Mouse (Mus musculus): Measurements from ENCODE around the gene Erich4. TPM values are rescaled to one million over a fixed set of nuclear protein-coding genes. Genes with fewer than 3 reads are reported as not detected.

Gene Erich4
- total RNA-seq, 1 experiment from 2014 or later: not detected

GRCm38 (mm10) chr7:25626509-25627430, 11.1 kb upstream of the Erich4 start, which contains the start of gene B3gnt8:
Gene B3gnt8, plus strand, starts transcription at chr7:25626654.
- no peak; a peak in 1 of 4 replicates for ATAC-seq (replicated peaks in 1 of 2; ENCODE audit: insufficient read depth in 1 of 2, low FRiP score in 2 of 2, low TSS enrichment in 1 of 2, low read depth in 1 of 2, poor library complexity in 2 of 2, severe bottlenecking in 2 of 2)

- peak in 1 of 2 experiments; percentile 35; a peak in 1 of 4 replicates for ATAC-seq (replicated peaks in 1 of 2; ENCODE audit: insufficient read depth in 1 of 2, low FRiP score in 2 of 2, low TSS enrichment in 1 of 2, low read depth in 1 of 2, poor library complexity in 2 of 2, severe bottlenecking in 2 of 2)
Observed at GRCm38 (mm10) chr7:25625594-25626250, 10.0 kb upstream of the Erich4 start.

DNA sequence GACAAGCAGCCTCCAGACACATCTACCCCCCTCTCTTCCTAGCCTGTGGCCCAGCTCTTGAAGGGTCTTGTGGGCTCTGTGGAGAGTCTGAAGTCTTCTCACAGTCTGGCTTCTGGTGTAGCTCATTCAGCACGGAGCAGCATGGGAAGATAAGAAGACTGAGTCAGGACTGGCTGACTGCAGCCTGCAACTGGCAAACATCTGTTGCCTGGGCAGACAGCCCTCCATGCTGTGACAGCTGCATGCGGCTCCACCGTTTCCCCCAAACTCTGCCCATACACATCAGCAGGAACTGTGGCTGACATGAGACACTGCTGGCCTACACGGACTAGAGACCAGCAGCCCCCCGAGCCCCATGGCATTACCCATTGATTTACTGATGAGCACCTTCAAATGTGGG, 9.2 kb upstream of the Erich4 start:
- ATAC-seq (replicated peaks in 1 of 2; ENCODE audit: insufficient read depth in 1 of 2, low FRiP score in 2 of 2, low TSS enrichment in 1 of 2, low read depth in 1 of 2, poor library complexity in 2 of 2, severe bottlenecking in 2 of 2): no peak

GRCm38 (mm10) chr7:25623857-25624370, 8.2 kb upstream of the Erich4 start:
- no peak for ATAC-seq (replicated peaks in 1 of 2; ENCODE audit: insufficient read depth in 1 of 2, low FRiP score in 2 of 2, low TSS enrichment in 1 of 2, low read depth in 1 of 2, poor library complexity in 2 of 2, severe bottlenecking in 2 of 2)

- ATAC-seq (replicated peaks in 1 of 2; ENCODE audit: insufficient read depth in 1 of 2, low FRiP score in 2 of 2, low TSS enrichment in 1 of 2, low read depth in 1 of 2, poor library complexity in 2 of 2, severe bottlenecking in 2 of 2): no peak
Observed at GRCm38 (mm10) chr7:25620751-25621150, 5.1 kb upstream of the Erich4 start.

- ATAC-seq (replicated peaks in 1 of 2; ENCODE audit: insufficient read depth in 1 of 2, low FRiP score in 2 of 2, low TSS enrichment in 1 of 2, low read depth in 1 of 2, poor library complexity in 2 of 2, severe bottlenecking in 2 of 2): no peak
Observed at GRCm38 (mm10) chr7:25620101-25620500, 4.4 kb upstream of the Erich4 start.

DNA sequence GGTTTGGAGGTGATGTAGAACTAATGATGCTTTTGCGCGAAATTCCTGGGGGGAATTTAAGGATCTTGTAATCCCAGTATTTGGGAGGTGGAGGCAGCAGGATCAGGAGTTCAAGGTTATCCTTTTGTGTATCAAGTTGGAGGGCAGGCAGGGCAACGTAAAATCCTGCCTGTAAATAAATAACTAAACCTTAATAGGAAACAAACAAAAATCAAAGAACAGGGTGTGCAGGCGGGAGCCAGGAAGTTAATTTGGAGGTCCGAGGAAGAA, 4.0 kb upstream of the Erich4 start:
- ATAC-seq (replicated peaks in 1 of 2; ENCODE audit: insufficient read depth in 1 of 2, low FRiP score in 2 of 2, low TSS enrichment in 1 of 2, low read depth in 1 of 2, poor library complexity in 2 of 2, severe bottlenecking in 2 of 2): no peak

- peak; percentile 96 to 97 for ATAC-seq (replicated peaks in 1 of 2; ENCODE audit: insufficient read depth in 1 of 2, low FRiP score in 2 of 2, low TSS enrichment in 1 of 2, low read depth in 1 of 2, poor library complexity in 2 of 2, severe bottlenecking in 2 of 2)
Observed at GRCm38 (mm10) chr7:25618865-25619721, 3.4 kb upstream of the Erich4 start, which contains the start of gene Dmac2. Gene Dmac2, plus strand, starts transcription at chr7:25619414.

DNA sequence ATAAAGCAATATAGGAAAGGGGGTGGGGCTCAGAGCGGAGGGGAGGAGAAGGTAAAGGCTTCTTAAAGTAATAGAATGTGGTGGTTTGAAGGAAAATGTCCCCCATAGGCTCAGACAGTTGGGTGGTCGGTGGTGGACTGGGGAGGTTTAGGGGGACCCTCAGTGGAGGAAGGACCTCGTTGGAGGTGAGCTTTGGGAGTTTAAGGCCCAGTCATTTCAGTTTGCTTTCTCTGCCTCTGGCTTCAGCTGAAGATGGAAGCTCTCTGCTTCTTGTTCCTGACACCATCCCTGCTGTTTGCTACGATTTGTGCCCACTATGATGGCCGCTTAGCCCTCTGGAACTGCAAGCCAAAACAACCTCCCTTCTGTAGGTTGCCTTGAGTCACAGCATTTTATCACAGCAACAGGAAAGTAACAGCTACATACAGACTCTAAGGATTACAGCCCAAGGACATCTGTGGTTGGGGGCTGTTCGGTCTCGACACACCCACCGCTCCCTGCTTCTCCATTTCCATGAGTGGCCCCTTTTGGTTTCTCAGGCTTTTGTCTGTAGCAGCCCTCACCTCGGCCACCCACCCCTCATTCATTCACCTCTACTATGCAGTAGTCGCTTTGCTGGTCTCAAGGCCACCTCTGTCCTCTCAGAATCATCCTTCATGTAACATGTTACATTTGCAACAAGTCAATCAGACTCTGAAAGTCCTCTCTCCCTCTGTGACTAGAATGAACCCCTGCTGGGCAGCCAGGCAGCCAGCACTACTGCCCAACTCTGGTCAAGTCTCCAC, 1.9 kb upstream of the Erich4 start:
- no peak for ATAC-seq (replicated peaks in 1 of 2; ENCODE audit: insufficient read depth in 1 of 2, low FRiP score in 2 of 2, low TSS enrichment in 1 of 2, low read depth in 1 of 2, poor library complexity in 2 of 2, severe bottlenecking in 2 of 2)

DNA sequence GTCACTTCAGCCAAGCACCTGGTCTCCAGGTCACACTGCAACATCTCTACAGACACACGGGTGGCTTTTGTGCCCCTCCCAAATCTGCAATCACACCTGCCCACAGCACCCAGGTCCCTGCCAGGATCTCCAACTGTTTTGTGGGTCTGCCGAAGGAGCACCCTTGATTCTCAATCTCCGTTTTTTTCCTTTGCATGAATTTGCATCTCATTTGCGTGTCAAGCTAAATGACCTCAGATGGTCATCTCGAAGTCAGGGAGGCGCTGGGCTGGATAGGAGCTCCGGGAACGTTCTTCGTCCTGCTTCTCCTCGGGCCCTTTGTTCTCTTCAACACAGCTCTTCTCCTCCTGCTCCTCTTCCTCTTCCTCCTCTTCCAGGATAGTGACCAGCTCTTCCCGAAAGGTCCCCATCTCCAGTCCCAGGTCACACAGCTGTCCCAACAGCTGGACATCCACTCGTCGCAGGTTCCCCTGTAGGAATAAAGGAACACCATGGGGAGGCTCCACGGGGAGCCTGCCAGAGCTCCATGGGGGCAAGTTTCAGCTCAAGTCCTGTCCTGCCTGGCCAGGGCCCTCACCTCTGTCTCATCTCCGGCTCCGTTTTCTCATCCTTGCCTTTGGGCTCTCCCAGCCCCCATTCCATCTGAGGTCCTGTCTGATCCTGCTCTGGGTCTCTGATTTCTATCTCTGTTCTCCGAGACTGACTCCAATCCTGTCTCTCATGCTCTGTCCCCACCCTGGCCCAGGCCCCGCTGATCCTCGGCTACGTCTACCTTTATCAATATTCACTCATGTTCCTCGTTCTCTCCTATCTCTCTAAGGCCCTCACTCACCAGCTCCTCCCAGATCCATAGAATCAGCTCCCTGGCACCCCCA, 624 bp downstream of the Erich4 start:
- no peak for ATAC-seq (replicated peaks in 1 of 2; ENCODE audit: insufficient read depth in 1 of 2, low FRiP score in 2 of 2, low TSS enrichment in 1 of 2, low read depth in 1 of 2, poor library complexity in 2 of 2, severe bottlenecking in 2 of 2)

DNA sequence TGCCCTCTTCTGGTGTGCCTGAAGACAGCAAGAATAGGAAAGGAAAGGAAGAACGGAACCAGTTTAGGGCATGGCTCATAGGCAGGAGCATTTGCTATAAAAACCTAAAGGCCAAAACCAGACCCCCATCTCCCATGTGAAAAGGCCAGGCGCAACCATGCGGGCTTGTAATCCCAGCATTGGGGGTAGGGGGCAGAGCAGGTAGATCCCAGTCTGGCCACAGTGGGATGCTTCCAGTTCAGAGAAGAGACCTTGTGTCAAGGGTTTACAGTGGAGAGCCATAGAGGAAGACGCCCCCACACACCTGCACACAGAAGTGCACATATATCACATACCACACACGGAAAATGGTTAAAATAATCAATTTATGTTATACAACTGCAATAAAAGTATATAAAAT, 1.6 kb downstream of the Erich4 start:
- no peak for ATAC-seq (replicated peaks in 1 of 2; ENCODE audit: insufficient read depth in 1 of 2, low FRiP score in 2 of 2, low TSS enrichment in 1 of 2, low read depth in 1 of 2, poor library complexity in 2 of 2, severe bottlenecking in 2 of 2)

- no peak for ATAC-seq (replicated peaks in 1 of 2; ENCODE audit: insufficient read depth in 1 of 2, low FRiP score in 2 of 2, low TSS enrichment in 1 of 2, low read depth in 1 of 2, poor library complexity in 2 of 2, severe bottlenecking in 2 of 2)
Observed at GRCm38 (mm10) chr7:25611501-25611900, 4.2 kb downstream of the Erich4 start.

DNA sequence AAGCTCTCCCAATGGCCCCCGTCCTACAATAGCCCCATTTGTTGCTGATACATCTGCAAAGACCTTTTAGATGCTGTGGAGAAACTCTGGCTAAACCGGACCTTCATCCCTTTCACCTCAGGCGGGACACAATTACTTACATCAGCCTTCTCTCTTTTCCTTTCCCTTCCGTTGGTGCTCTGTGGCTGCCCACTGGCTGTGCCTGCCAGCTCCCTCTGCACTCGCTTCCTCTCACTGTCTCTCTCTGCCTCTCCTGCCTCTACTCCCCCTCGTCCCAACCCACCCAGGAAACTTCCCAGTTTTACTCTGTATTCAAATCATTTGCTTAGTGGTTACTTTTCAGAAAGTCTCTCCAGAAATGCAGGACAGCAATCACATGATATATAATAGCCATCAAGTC, 5.6 kb downstream of the Erich4 start:
- ATAC-seq (replicated peaks in 1 of 2; ENCODE audit: insufficient read depth in 1 of 2, low FRiP score in 2 of 2, low TSS enrichment in 1 of 2, low read depth in 1 of 2, poor library complexity in 2 of 2, severe bottlenecking in 2 of 2): no peak

DNA sequence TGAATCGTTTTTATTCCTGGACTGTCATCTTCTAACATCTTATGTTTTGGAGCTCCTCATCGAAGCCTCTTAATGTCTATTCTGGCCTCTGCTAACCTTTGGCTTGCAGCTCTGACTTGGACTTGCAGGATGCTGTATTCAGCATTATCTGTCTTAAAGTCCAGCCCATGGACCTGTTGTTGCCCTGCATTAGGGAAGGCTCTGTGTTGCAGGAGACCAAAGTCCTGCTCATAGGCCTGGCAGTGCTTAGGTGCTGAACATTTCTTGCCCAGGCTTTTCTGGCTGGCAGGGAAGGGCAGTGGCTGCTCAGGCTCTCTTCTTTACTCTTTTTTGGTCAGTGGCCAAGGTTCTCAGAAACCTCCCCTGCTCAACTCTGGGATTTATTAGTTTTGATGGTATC, 8.5 kb downstream of the Erich4 start:
- ATAC-seq (replicated peaks in 1 of 2; ENCODE audit: insufficient read depth in 1 of 2, low FRiP score in 2 of 2, low TSS enrichment in 1 of 2, low read depth in 1 of 2, poor library complexity in 2 of 2, severe bottlenecking in 2 of 2): no peak

DNA sequence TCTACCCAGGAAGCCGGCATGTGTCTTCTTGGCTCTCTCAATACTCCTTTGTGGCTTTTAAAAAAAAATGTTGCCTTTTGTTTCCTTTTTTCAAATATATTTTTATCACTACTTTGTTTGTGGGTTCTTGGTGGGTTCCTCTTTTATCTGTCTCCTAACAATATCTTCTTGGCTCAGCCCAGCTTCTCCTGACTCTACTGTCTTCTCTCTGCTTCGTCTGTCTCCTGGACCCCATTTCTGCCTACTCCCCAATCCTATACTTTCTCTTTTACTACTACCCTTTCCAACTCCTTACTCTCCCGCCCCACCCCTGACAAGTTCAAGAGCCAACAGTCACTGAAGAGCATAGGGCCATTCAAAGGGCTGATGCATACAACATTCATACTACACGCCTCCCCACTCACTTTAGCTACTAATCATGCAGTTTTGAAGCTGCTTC, 9.0 kb downstream of the Erich4 start:
- ATAC-seq (replicated peaks in 1 of 2; ENCODE audit: insufficient read depth in 1 of 2, low FRiP score in 2 of 2, low TSS enrichment in 1 of 2, low read depth in 1 of 2, poor library complexity in 2 of 2, severe bottlenecking in 2 of 2): peak; percentile 46 to 48; a peak in 2 of 4 replicates

DNA sequence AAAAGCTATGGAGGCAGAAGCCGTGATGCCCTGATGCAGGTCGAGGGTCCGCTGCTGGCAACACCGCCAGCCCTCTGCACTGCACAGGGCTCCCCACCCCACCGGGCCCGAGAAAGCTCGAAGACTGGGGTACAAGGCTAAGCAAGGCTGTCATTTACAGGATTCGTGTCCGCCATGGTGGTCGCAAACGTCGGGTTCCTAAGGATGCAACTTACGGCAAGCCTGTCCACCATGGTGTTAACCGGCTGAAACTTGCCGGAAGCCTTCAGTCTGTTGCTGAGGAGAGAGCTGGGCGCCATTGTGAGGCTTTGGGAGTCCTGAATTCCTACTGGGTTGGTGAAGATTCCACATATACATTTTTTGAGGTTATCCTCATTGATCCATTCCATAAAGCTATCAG, 14.3 kb downstream of the Erich4 start:
- ATAC-seq (replicated peaks in 1 of 2; ENCODE audit: insufficient read depth in 1 of 2, low FRiP score in 2 of 2, low TSS enrichment in 1 of 2, low read depth in 1 of 2, poor library complexity in 2 of 2, severe bottlenecking in 2 of 2): no peak
